Mouse (Mus musculus): Measurements from ENCODE around the gene Ppp2r3d.
"Not testable (repeated sequence)": the region's sequence is repeated elsewhere in the genome, so short reads cannot be mapped to it uniquely, and the experiment has no call there.

Ppp2r3d gene

GRCm38 (mm10) chr9:124476096-124476902 lies at the start of gene Ppp2r3d:
TSS of gene Ppp2r3d (minus strand) at chr9:124476898.
- DNase-seq (ENCODE audit: low spot score in 2 of 2), result no peak

GRCm38 (mm10) chr9:124493693-124494092 lies 17.0 kb upstream of the Ppp2r3d start, which contains the start of gene Gm21836:
TSS of gene Gm21836 (minus strand) at chr9:124493793.
- DNase-seq (ENCODE audit: low spot score in 2 of 2), result not testable (repeated sequence)

GRCm38 (mm10) chr9:124480361-124480980 lies 3.8 kb upstream of the Ppp2r3d start:
- not testable (repeated sequence) for DNase-seq (ENCODE audit: low spot score in 2 of 2)

GRCm38 (mm10) chr9:124478081-124478480 lies 1.4 kb upstream of the Ppp2r3d start:
- peak in 1 of 2 experiments; percentile 16 for DNase-seq (ENCODE audit: low spot score in 2 of 2)

- no peak for DNase-seq (ENCODE audit: low spot score in 2 of 2)
These were observed 1.0 kb downstream of the Ppp2r3d start for GRCm38 (mm10) chr9:124475689-124476088.

- DNase-seq (ENCODE audit: low spot score in 2 of 2), result peak in 1 of 2 experiments; percentile 16
These were observed 20.1 kb downstream of the Ppp2r3d start for GRCm38 (mm10) chr9:124456572-124456971.

- peak; percentile 18 to 37 for DNase-seq (ENCODE audit: low spot score in 2 of 2)
These were observed 34.2 kb downstream of the Ppp2r3d start for GRCm38 (mm10) chr9:124442533-124442855.

- peak; percentile 11 to 41 for DNase-seq (ENCODE audit: low spot score in 2 of 2)
These were observed 34.8 kb downstream of the Ppp2r3d start for GRCm38 (mm10) chr9:124441681-124442532.

GRCm38 (mm10) chr9:124440724-124441045 lies 36.0 kb downstream of the Ppp2r3d start:
- DNase-seq (ENCODE audit: low spot score in 2 of 2), result no peak

- DNase-seq (ENCODE audit: low spot score in 2 of 2), result peak; percentile 23 to 53
These were observed 36.6 kb downstream of the Ppp2r3d start for GRCm38 (mm10) chr9:124439848-124440723.

GRCm38 (mm10) chr9:124439403-124439847 lies 37.3 kb downstream of the Ppp2r3d start:
- peak in 1 of 2 experiments; percentile 14 for DNase-seq (ENCODE audit: low spot score in 2 of 2)

GRCm38 (mm10) chr9:124438686-124439346 lies 37.9 kb downstream of the Ppp2r3d start:
- DNase-seq (ENCODE audit: low spot score in 2 of 2), result peak; percentile 4 to 13

GRCm38 (mm10) chr9:124425411-124425885 lies 51.2 kb downstream of the Ppp2r3d start:
- peak; percentile 94 to 95 for DNase-seq (ENCODE audit: low spot score in 2 of 2)

- peak; percentile 99 to 100 for DNase-seq (ENCODE audit: low spot score in 2 of 2)
These were observed 51.9 kb downstream of the Ppp2r3d start for GRCm38 (mm10) chr9:124424542-124425410.

- no peak for DNase-seq (ENCODE audit: low spot score in 2 of 2)
These were observed 52.5 kb downstream of the Ppp2r3d start for GRCm38 (mm10) chr9:124424292-124424541.

GRCm38 (mm10) chr9:124423552-124424291 lies 53.0 kb downstream of the Ppp2r3d start:
- peak; percentile 96 to 97 for DNase-seq (ENCODE audit: low spot score in 2 of 2)

GRCm38 (mm10) chr9:124422900-124423551 lies 53.7 kb downstream of the Ppp2r3d start:
- DNase-seq (ENCODE audit: low spot score in 2 of 2), result peak; percentile 92 to 97

- DNase-seq (ENCODE audit: low spot score in 2 of 2), result peak; percentile 55 to 77
These were observed 54.3 kb downstream of the Ppp2r3d start for GRCm38 (mm10) chr9:124422427-124422826.
